Mouse (Mus musculus): Measurements from ENCODE around the gene Cbfa2t2. TPM values are rescaled to one million over a fixed set of nuclear protein-coding genes. Genes with fewer than 3 reads are reported as not detected.

Cbfa2t2 gene
- polyA plus RNA-seq, 1 experiment from 2014 or later = 52.2 TPM

- no peak for ATAC-seq (ENCODE audit: low FRiP score, low read depth)
- peaks cover 38% of the 10 kb centered on the region for H3K36me3 ChIP-seq
- no peak overlapping the region; the same call in 1 of the 2 replicates for H3K27ac ChIP-seq
- WGBS = 61% methylated on average over 3 of the region's 3 CpGs
- H3K27me3 ChIP-seq = no peaks in the 10 kb centered on the region
- no peak overlapping the region for H3K4me3 ChIP-seq
- 0 out of 2 replicates have a peak overlapping the region, but pooled peaks have one; percentile 2 for H3K9ac ChIP-seq
- H3K9me3 ChIP-seq = no peaks in the 10 kb centered on the region
- H3K4me2 ChIP-seq (replicated peaks) = peak overlapping the region; percentile 40; the same call in 1 of the 2 replicates
- peaks cover 51% of the 10 kb centered on the region for H3K4me1 ChIP-seq
Measured at GRCm38 (mm10) chr2:154565562-154565961, 129.3 kb downstream of the Cbfa2t2 start.

- no peak for ATAC-seq (ENCODE audit: low FRiP score, low read depth)
- peak overlapping the region; percentile 3; the same call in 1 of the 2 replicates for H3K4me3 ChIP-seq
- H3K27me3 ChIP-seq = no peaks in the 10 kb centered on the region
- 0 out of 2 replicates have a peak overlapping the region, but pooled peaks have one; percentile 25 for H3K9ac ChIP-seq
- H3K4me1 ChIP-seq = peaks cover 60% of the 10 kb centered on the region
- peak overlapping the region; percentile 40 for H3K4me2 ChIP-seq (replicated peaks)
- H3K27ac ChIP-seq = peak overlapping the region; percentile 58; the same call in 1 of the 2 replicates
- peaks cover 27% of the 10 kb centered on the region for H3K36me3 ChIP-seq
- H3K9me3 ChIP-seq = no peaks in the 10 kb centered on the region
- whole genome bisulfite sequencing = 19% methylated on average over 8 of the region's 8 CpGs
Measured at GRCm38 (mm10) chr2:154566641-154567040, 130.4 kb downstream of the Cbfa2t2 start.

- H3K4me2 ChIP-seq (replicated peaks) = peak overlapping the region; percentile 87
- H3K9me3 ChIP-seq = no peaks in the 10 kb centered on the region
- 76% methylated on average over 2 of the region's 2 CpGs for WGBS
- H3K27me3 ChIP-seq = no peaks in the 10 kb centered on the region
- no peak overlapping the region for H3K27ac ChIP-seq
- peaks cover 70% of the 10 kb centered on the region for H3K4me1 ChIP-seq
- peak overlapping the region; percentile 79 for H3K4me3 ChIP-seq
- H3K9ac ChIP-seq = peak overlapping the region; percentile 84; the same call in 1 of the 2 replicates
- H3K36me3 ChIP-seq = peaks cover 17% of the 10 kb centered on the region
- ATAC-seq (ENCODE audit: low FRiP score, low read depth) = no peak
Measured at GRCm38 (mm10) chr2:154567766-154568165, 131.5 kb downstream of the Cbfa2t2 start.

GRCm38 (mm10) chr2:154568329-154569070 lies 132.2 kb downstream of the Cbfa2t2 start:
- Histone ChIP-seq H3K27me3 (no peaks in the 10 kb centered on the region), H3K36me3 (peaks cover 10% of the 10 kb centered on the region), H3K4me1 (peaks cover 70% of the 10 kb centered on the region), H3K4me3 (peak overlapping the region; percentile 79), H3K9ac (peak overlapping the region; percentile 84), H3K9me3 (no peaks in the 10 kb centered on the region), H3K27ac (peak overlapping the region; percentile 85), H3K4me2 (replicated peaks) (peak overlapping the region; percentile 87)
- no peak for ATAC-seq (ENCODE audit: low FRiP score, low read depth)
- 20% methylated on average over 10 of the region's 10 CpGs for WGBS

- Histone ChIP-seq H3K9me3 (no peaks in the 10 kb centered on the region), H3K4me2 (replicated peaks) (peak overlapping the region; percentile 87), H3K36me3 (peaks cover 3% of the 10 kb centered on the region; the same call in 1 of the 2 replicates), H3K9ac (peak overlapping the region; percentile 84), H3K27ac (peak overlapping the region; percentile 85), H3K27me3 (no peaks in the 10 kb centered on the region), H3K4me3 (peak overlapping the region; percentile 79), H3K4me1 (peaks cover 64% of the 10 kb centered on the region)
- peak; percentile 67 for ATAC-seq (ENCODE audit: low FRiP score, low read depth)
- WGBS = under 1% methylated on average over 64 of the region's 70 CpGs
Measured at GRCm38 (mm10) chr2:154569071-154569748, 132.9 kb downstream of the Cbfa2t2 start.

GRCm38 (mm10) chr2:154569836-154570286 lies 133.6 kb downstream of the Cbfa2t2 start, which contains the start of gene E2f1:
TSS of gene E2f1 (minus strand) at chr2:154569892.
- 0% methylated on average over 43 of the region's 44 CpGs for WGBS
- Histone ChIP-seq H3K27me3 (no peaks in the 10 kb centered on the region), H3K36me3 (no peaks in the 10 kb centered on the region), H3K4me1 (peaks cover 61% of the 10 kb centered on the region), H3K9ac (peak within 1 kb of the TSS; percentile 84), H3K4me3 (peak within 1 kb of the TSS; percentile 79), H3K9me3 (no peaks in the 10 kb centered on the region), H3K27ac (peak within 1 kb of the TSS; percentile 85), H3K4me2 (replicated peaks) (peak within 1 kb of the TSS; percentile 87)
- peak; percentile 97 for ATAC-seq (ENCODE audit: low FRiP score, low read depth)

GRCm38 (mm10) chr2:154570666-154571065 lies 134.4 kb downstream of the Cbfa2t2 start:
- Histone ChIP-seq H3K4me2 (replicated peaks) (peak overlapping the region; percentile 87), H3K36me3 (no peaks in the 10 kb centered on the region), H3K27ac (no peak overlapping the region), H3K27me3 (no peaks in the 10 kb centered on the region), H3K4me3 (peak overlapping the region; percentile 79), H3K9ac (no peak overlapping the region), H3K9me3 (no peaks in the 10 kb centered on the region), H3K4me1 (peaks cover 58% of the 10 kb centered on the region)
- no peak for ATAC-seq (ENCODE audit: low FRiP score, low read depth)
- 63% methylated on average over 4 of the region's 4 CpGs for WGBS

- 81% methylated on average over 4 of the region's 4 CpGs for WGBS
- Histone ChIP-seq H3K36me3 (no peaks in the 10 kb centered on the region), H3K4me3 (no peak overlapping the region), H3K4me2 (replicated peaks) (no peak overlapping the region), H3K27me3 (no peaks in the 10 kb centered on the region), H3K4me1 (peaks cover 52% of the 10 kb centered on the region), H3K27ac (no peak overlapping the region), H3K9ac (no peak overlapping the region), H3K9me3 (no peaks in the 10 kb centered on the region)
- ATAC-seq (ENCODE audit: low FRiP score, low read depth) = no peak
Measured at GRCm38 (mm10) chr2:154571266-154571665, 135.0 kb downstream of the Cbfa2t2 start.

GRCm38 (mm10) chr2:154571976-154572375 lies 135.7 kb downstream of the Cbfa2t2 start:
- WGBS = 60% methylated on average over 8 of the region's 8 CpGs
- Histone ChIP-seq H3K4me3 (no peak overlapping the region), H3K4me2 (replicated peaks) (no peak overlapping the region), H3K27ac (peak overlapping the region; percentile 40; the same call in 1 of the 2 replicates), H3K9me3 (no peaks in the 10 kb centered on the region), H3K27me3 (no peaks in the 10 kb centered on the region), H3K9ac (peak overlapping the region; percentile 35; the same call in 1 of the 2 replicates), H3K4me1 (peaks cover 48% of the 10 kb centered on the region), H3K36me3 (no peaks in the 10 kb centered on the region)
- no peak for ATAC-seq (ENCODE audit: low FRiP score, low read depth)

GRCm38 (mm10) chr2:154572996-154573395 lies 136.7 kb downstream of the Cbfa2t2 start:
- Histone ChIP-seq H3K27ac (no peak overlapping the region), H3K4me1 (peaks cover 41% of the 10 kb centered on the region), H3K27me3 (no peaks in the 10 kb centered on the region), H3K9ac (no peak overlapping the region), H3K4me2 (replicated peaks) (no peak overlapping the region), H3K9me3 (no peaks in the 10 kb centered on the region), H3K4me3 (no peak overlapping the region), H3K36me3 (no peaks in the 10 kb centered on the region)
- 87% methylated on average over 3 of the region's 3 CpGs for WGBS
- ATAC-seq (ENCODE audit: low FRiP score, low read depth) = no peak

GRCm38 (mm10) chr2:154574271-154574670 lies 138.0 kb downstream of the Cbfa2t2 start:
- Histone ChIP-seq H3K36me3 (no peaks in the 10 kb centered on the region), H3K4me3 (no peak overlapping the region), H3K27ac (no peak overlapping the region), H3K4me2 (replicated peaks) (no peak overlapping the region), H3K27me3 (no peaks in the 10 kb centered on the region), H3K9me3 (no peaks in the 10 kb centered on the region), H3K9ac (no peak overlapping the region), H3K4me1 (peaks cover 29% of the 10 kb centered on the region)
- no peak for ATAC-seq (ENCODE audit: low FRiP score, low read depth)
- WGBS = 78% methylated on average over 7 of the region's 7 CpGs

Measured in limb, embryonic 13.5 days (tissue).